Mouse (Mus musculus) forebrain, embryonic 15.5 days (tissue): ENCODE measurements around the gene Hacd2. TPM values are rescaled to one million over a fixed set of nuclear protein-coding genes. Genes with fewer than 3 reads are reported as not detected.

ENCODE experiments used
- ATAC-seq: fragments of 200-750 bp; cut with Nextera tagmentation; replicated peaks from 2 replicates; pipeline ENCODE4 v1.8.0; 2017; ENCODE audit warnings: mild to moderate bottlenecking, moderate TSS enrichment, moderate library complexity
- H3K27ac ChIP-seq: fragments of 300-500 bp; sonication (generic); replicated peaks from 2 replicates; pipeline ENCODE4 v1.5.1; 2015; ENCODE audit warnings: mild to moderate bottlenecking, inconsistent platforms
- H3K27me3 ChIP-seq: fragments of 300-500 bp; sonication (generic); 2 replicates; pipeline ENCODE4 v1.6.1; 2015; ENCODE audit warnings: inconsistent platforms
- H3K36me3 ChIP-seq: fragments of 300-500 bp; sonication (generic); 2 replicates; pipeline ENCODE4 v1.6.1; 2015; ENCODE audit warnings: mild to moderate bottlenecking, inconsistent platforms
- H3K4me1 ChIP-seq: fragments of 300-500 bp; sonication (generic); 2 replicates; pipeline ENCODE4 v1.6.1; 2015; ENCODE audit warnings: inconsistent platforms
- H3K4me2 ChIP-seq: fragments of 300-500 bp; sonication (generic); replicated peaks from 2 replicates; pipeline ENCODE4 v1.6.1; 2015; ENCODE audit warnings: mild to moderate bottlenecking, inconsistent platforms
- H3K4me3 ChIP-seq: fragments of 300-500 bp; sonication (generic); 2 replicates; pipeline ENCODE4 v1.5.1; 2015; ENCODE audit warnings: mild to moderate bottlenecking, inconsistent platforms
- H3K9ac ChIP-seq: fragments of 300-500 bp; sonication (generic); replicated peaks from 2 replicates; pipeline ENCODE4 v1.6.1; 2015; ENCODE audit warnings: mild to moderate bottlenecking, inconsistent platforms
- H3K9me3 ChIP-seq: fragments of 300-500 bp; sonication (generic); 2 replicates; pipeline ENCODE4 v1.6.1; 2016; ENCODE audit warnings: inconsistent platforms
- WGBS: fragments of 180-500 bp; shearing (Covaris S2); methylation state at CpG from one replicate; pipeline ENCODE4 v1.1.7; 2015; ENCODE audit warnings: mixed read lengths; 5-methylcytosine and 5-hydroxymethylcytosine counted together
- polyA plus RNA-seq: library from polyadenylated mRNA; unstranded; fragments of >200 nt; fragmentation: Nextera tagmentation; extraction: Ambion mirVana; gene quantifications from 2 replicates; pipeline ENCODE4 v1.2.1, GENCODE M21; 2015

Gene Hacd2
- polyA plus RNA-seq, 1 experiment from 2014 or later, result 39.6 TPM

DNA sequence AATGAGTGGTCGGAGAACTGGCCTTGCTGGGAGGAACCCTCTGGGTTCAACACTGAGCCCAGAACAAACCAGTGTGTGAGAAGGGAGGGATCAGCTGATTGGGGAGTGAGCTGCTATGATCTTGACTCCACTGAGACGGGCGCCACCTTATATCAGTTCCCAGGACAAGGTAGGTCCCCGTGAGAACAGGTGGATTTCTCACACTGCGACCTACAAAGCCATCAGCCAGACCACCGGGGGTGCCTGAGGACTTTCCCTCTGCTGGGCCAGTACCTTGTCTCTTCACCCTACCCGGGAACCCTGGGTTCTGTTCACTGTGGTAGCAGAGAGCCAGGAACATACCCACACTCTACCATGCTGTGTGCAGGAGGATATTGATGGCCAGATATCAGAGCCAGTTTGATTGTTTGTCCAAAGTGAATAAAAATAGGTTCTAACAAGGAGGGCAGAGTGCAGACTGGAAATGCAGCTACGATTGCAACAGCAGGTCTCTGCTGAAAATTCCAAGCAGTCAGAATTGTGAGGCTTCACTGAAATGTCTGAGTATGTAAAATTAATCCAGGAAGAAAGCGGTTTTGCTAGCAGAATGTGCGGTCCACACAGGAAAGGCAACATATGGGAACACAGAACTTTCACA lies 28.4 kb upstream of the Hacd2 start:
- H3K4me2 ChIP-seq, result no peak overlapping the region
- ATAC-seq, result no peak
- no peak overlapping the region for H3K4me3 ChIP-seq
- no peaks in the 10 kb centered on the region for H3K9me3 ChIP-seq
- H3K27me3 ChIP-seq, result no peaks in the 10 kb centered on the region
- WGBS, result 90% methylated on average over 10 of the region's 10 CpGs
- H3K36me3 ChIP-seq, result no peaks in the 10 kb centered on the region
- no peak overlapping the region for H3K27ac ChIP-seq
- peaks cover 9% of the 10 kb centered on the region; the same call in 1 of the 2 replicates for H3K4me1 ChIP-seq
- no peak overlapping the region for H3K9ac ChIP-seq

DNA sequence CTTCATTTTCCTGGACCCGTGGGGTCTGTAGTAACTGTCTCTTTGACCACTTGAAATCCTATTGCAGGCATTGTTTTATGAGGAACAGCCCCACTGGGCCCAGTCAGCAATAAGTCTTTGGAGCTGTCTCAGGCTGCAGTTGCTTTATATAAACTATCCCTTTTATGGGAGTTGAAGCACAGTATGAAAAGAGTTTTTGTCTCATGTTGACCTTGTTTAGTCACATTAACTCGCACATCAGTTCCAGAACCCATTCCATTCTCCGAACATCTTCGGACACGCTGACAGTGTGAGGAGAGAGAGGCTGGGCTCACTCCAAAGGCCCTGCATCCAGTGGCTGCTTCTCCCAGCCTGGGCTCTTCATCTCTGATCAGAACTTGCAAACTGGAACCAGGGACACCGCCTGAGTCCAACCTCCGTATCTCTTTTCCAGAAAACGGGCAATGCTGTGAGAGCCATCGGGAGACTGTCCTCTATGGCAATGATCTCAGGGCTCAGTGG lies 27.5 kb upstream of the Hacd2 start:
- no peak overlapping the region for H3K4me3 ChIP-seq
- no peak for ATAC-seq
- no peak overlapping the region for H3K27ac ChIP-seq
- no peaks in the 10 kb centered on the region for H3K36me3 ChIP-seq
- H3K4me2 ChIP-seq, result no peak overlapping the region
- no peak overlapping the region for H3K9ac ChIP-seq
- no peaks in the 10 kb centered on the region for H3K9me3 ChIP-seq
- H3K27me3 ChIP-seq, result no peaks in the 10 kb centered on the region
- 66% methylated on average over 9 of the region's 9 CpGs for WGBS
- H3K4me1 ChIP-seq, result peaks cover 14% of the 10 kb centered on the region

DNA sequence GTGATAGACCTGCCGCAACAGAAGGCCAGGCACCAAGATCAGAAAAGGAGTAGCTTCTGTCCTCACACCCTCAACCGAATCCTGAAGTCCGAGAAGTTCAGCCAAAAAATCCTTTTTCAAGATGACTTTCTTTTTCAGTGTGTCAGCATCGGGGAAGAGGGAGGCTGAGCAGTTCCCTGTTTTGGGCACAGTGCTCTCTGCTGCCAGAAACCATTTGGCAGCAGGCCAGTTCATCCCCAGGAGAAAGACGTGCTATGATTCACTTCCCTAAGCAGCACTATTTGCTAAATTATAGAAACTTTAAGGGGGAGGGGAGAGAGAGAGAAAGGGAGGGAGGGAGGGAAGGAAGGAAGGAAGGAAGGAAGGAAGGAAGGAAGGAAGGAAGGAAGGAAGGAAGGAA lies 26.1 kb upstream of the Hacd2 start:
- no peaks in the 10 kb centered on the region for H3K36me3 ChIP-seq
- H3K4me3 ChIP-seq, result no peak overlapping the region
- no peaks in the 10 kb centered on the region for H3K9me3 ChIP-seq
- no peak overlapping the region for H3K4me2 ChIP-seq
- H3K27ac ChIP-seq, result no peak overlapping the region
- H3K9ac ChIP-seq, result no peak overlapping the region
- no peaks in the 10 kb centered on the region for H3K27me3 ChIP-seq
- peaks cover 28% of the 10 kb centered on the region for H3K4me1 ChIP-seq
- ATAC-seq, result no peak
- 32% methylated on average over 5 of the region's 5 CpGs for whole genome bisulfite sequencing

DNA sequence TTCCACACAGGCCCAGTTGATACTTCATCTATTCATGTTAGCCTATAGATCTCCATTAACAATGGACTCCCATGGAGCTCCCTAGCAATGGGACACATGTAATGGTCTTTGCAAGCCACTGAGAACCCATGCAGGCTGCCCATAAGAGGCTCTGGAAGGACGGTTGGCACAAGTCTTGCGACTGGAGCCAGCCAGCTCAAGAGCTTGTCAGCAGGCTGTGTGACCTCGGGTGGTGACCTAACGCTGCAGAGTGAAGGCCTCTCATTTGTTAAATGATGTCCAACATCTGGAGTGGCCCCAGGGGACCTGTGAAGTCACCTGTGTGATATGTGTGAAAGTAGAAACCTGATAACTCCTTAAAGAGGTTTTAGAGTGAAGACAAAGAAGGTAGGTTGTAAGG lies 25.2 kb upstream of the Hacd2 start:
- Histone ChIP-seq H3K4me1 (peaks cover 37% of the 10 kb centered on the region), H3K36me3 (no peaks in the 10 kb centered on the region), H3K4me2 (no peak overlapping the region), H3K9ac (no peak overlapping the region), H3K27ac (no peak overlapping the region), H3K4me3 (no peak overlapping the region), H3K9me3 (no peaks in the 10 kb centered on the region), H3K27me3 (no peaks in the 10 kb centered on the region)
- ATAC-seq, result no peak
- WGBS, result 76% methylated on average over 4 of the region's 4 CpGs

DNA sequence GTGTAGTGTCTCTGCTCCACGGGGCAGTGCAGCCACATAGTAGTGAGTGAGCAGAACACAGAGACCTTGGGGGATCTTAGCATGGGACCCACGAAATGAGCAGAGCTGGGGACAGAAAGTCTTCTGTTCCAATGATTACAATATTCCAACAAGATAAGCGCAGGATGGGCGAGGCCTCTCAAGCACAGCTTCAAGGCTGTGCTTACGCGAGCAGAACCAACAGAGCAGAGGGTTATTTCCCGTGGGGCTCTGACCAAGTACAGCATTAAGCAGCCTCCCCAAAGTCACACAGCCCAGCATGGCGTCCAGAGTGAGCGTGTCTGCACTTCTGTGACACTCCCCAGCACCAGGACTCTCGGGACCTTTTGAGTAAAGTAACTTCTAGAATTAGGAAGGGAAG lies 24.7 kb upstream of the Hacd2 start:
- Histone ChIP-seq H3K27me3 (no peaks in the 10 kb centered on the region), H3K4me1 (peaks cover 39% of the 10 kb centered on the region), H3K9ac (no peak overlapping the region), H3K4me3 (no peak overlapping the region), H3K27ac (no peak overlapping the region), H3K36me3 (no peaks in the 10 kb centered on the region), H3K9me3 (no peaks in the 10 kb centered on the region), H3K4me2 (no peak overlapping the region)
- no peak for ATAC-seq
- WGBS, result 75% methylated on average over 10 of the region's 10 CpGs

GRCm38 (mm10) chr16:34999016-34999415 lies 23.2 kb upstream of the Hacd2 start:
- Histone ChIP-seq H3K4me2 (no peak overlapping the region), H3K4me3 (no peak overlapping the region), H3K4me1 (peaks cover 39% of the 10 kb centered on the region), H3K27ac (0 out of 2 replicates have a peak overlapping the region, but pooled peaks have one; percentile 43), H3K9ac (no peak overlapping the region), H3K27me3 (no peaks in the 10 kb centered on the region), H3K9me3 (no peaks in the 10 kb centered on the region), H3K36me3 (no peaks in the 10 kb centered on the region)
- 61% methylated on average over 3 of the region's 3 CpGs for WGBS
- ATAC-seq, result peak; percentile 26

GRCm38 (mm10) chr16:34999986-35000385 lies 22.2 kb upstream of the Hacd2 start:
- H3K9ac ChIP-seq, result no peak overlapping the region
- H3K4me1 ChIP-seq, result peaks cover 39% of the 10 kb centered on the region
- H3K4me2 ChIP-seq, result peak overlapping the region; percentile 41
- no peaks in the 10 kb centered on the region for H3K36me3 ChIP-seq
- H3K4me3 ChIP-seq, result peak overlapping the region; percentile 8; the same call in 1 of the 2 replicates
- H3K9me3 ChIP-seq, result no peaks in the 10 kb centered on the region
- no peaks in the 10 kb centered on the region for H3K27me3 ChIP-seq
- 37% methylated on average over 11 of the region's 11 CpGs for WGBS
- peak overlapping the region; percentile 77 for H3K27ac ChIP-seq
- ATAC-seq, result peak; percentile 46; the same call in 1 of the 2 replicates

GRCm38 (mm10) chr16:35000923-35001560 lies 21.2 kb upstream of the Hacd2 start:
- ATAC-seq, result 0 out of 2 replicates have a peak, but pooled peaks have one; percentile 41
- WGBS, result 4% methylated on average over 10 of the region's 10 CpGs
- peak overlapping the region; percentile 77 for H3K27ac ChIP-seq

DNA sequence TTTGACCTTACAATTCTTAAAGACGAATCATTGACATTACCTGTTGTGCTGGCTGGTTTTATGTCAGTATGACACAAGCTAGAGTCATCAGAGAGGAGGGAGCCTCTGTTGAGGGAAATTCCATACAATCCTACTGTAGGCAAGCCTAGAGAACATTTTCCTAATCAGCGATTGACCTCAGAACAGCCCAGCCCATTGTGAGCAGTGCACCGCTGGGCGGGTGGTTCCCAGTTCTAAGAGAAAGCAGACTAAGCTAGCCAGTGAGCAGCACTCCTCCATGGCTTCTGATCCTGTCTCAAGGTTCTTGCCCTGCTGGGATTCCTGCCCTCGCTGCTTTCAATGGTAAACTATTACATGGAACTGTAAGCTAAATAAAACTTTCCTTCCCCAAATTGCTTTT lies 17.9 kb upstream of the Hacd2 start:
- Histone ChIP-seq H3K27ac (no peak overlapping the region), H3K9ac (no peak overlapping the region), H3K9me3 (no peaks in the 10 kb centered on the region), H3K36me3 (no peaks in the 10 kb centered on the region), H3K4me3 (no peak overlapping the region), H3K4me2 (no peak overlapping the region), H3K4me1 (peaks cover 27% of the 10 kb centered on the region), H3K27me3 (no peaks in the 10 kb centered on the region)
- WGBS, result 77% methylated on average over 5 of the region's 5 CpGs
- no peak for ATAC-seq

More at GRCm38 (mm10) chr16:35000923-35001560, 21.2 kb upstream of the Hacd2 start:
- H3K9ac ChIP-seq, result no peak overlapping the region
- no peaks in the 10 kb centered on the region for H3K9me3 ChIP-seq
- no peaks in the 10 kb centered on the region for H3K27me3 ChIP-seq
- peak overlapping the region; percentile 8; the same call in 1 of the 2 replicates for H3K4me3 ChIP-seq
- H3K4me1 ChIP-seq, result peaks cover 33% of the 10 kb centered on the region
- no peaks in the 10 kb centered on the region for H3K36me3 ChIP-seq
- peak overlapping the region; percentile 41 for H3K4me2 ChIP-seq

- H3K9ac ChIP-seq, result no peak overlapping the region
- no peaks in the 10 kb centered on the region for H3K9me3 ChIP-seq
- 93% methylated on average over 2 of the region's 2 CpGs for WGBS
- H3K4me2 ChIP-seq, result no peak overlapping the region
- no peaks in the 10 kb centered on the region for H3K36me3 ChIP-seq
- H3K4me3 ChIP-seq, result no peak overlapping the region
- no peak for ATAC-seq
- peaks cover 24% of the 10 kb centered on the region for H3K4me1 ChIP-seq
- H3K27me3 ChIP-seq, result no peaks in the 10 kb centered on the region
- no peak overlapping the region for H3K27ac ChIP-seq
Measured at GRCm38 (mm10) chr16:35004756-35005155, 17.5 kb upstream of the Hacd2 start.

- Histone ChIP-seq H3K4me2 (no peak overlapping the region), H3K4me3 (no peak overlapping the region), H3K9me3 (no peaks in the 10 kb centered on the region), H3K27ac (no peak overlapping the region), H3K36me3 (no peaks in the 10 kb centered on the region), H3K27me3 (no peaks in the 10 kb centered on the region), H3K4me1 (peaks cover 9% of the 10 kb centered on the region), H3K9ac (no peak overlapping the region)
- WGBS, result 86% methylated on average over 5 of the region's 5 CpGs
- ATAC-seq, result no peak
Measured at GRCm38 (mm10) chr16:35006251-35006650, 16.0 kb upstream of the Hacd2 start.

DNA sequence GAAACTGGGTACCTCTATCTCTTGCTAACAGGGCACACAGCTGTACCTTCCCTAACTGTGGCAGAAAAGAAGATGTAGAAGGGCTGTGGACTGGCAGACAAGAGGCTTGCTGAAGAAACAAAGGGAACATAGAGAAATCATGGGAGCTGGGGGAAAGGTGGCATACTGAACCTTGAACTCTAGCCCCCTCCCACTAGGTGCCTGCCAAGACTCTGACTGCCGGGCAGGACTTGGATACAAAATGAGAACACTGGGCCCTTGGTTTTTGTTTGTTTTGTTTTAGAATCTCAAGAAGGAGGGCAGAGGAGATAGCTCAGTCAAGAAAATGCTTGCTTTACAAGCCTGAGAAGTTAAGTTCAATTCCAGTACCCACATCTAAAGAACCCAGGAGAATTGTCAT lies 14.9 kb upstream of the Hacd2 start:
- no peaks in the 10 kb centered on the region for H3K27me3 ChIP-seq
- H3K9ac ChIP-seq, result no peak overlapping the region
- H3K4me3 ChIP-seq, result no peak overlapping the region
- no peak overlapping the region for H3K27ac ChIP-seq
- H3K36me3 ChIP-seq, result no peaks in the 10 kb centered on the region
- H3K4me2 ChIP-seq, result no peak overlapping the region
- no peaks in the 10 kb centered on the region for H3K4me1 ChIP-seq
- 60% methylated on average over 1 of the region's 1 CpGs for WGBS
- no peak for ATAC-seq
- H3K9me3 ChIP-seq, result no peaks in the 10 kb centered on the region
